Mouse (Mus musculus) right cerebral cortex, postnatal 25 days (tissue): ENCODE measurements around the gene Spata31d1a.
A peak's percentile ranks its signal among the peaks of the same experiment; 100 is the strongest.
"Not testable (repeated sequence)": the region's sequence is repeated elsewhere in the genome, so short reads cannot be mapped to it uniquely, and the experiment has no call there.

Experiments
- DNase-seq: peaks from one replicate; pipeline ENCODE4 v3.0.0; 2022

Gene Spata31d1a

DNA sequence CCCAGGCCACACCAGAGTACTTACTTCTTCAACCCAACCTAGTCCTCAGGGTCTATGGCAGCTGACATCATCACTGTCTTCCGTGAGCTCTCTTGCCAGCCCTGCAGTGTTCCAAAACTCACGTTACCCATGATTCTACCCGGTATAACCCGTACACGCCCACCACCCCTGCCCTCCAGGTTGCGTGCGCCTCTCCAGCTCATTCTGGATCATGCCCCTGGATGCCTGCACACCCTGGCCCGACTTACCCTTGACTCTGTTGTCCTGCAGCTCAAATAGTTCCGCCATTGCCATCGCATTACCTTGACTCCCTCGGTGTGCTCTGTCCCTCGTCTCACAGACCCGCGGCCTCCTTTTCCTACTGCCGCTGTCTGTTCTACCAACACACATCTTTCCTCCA, at the start of gene Spata31d1a:
Spata31d1a (minus strand) TSS at position 101 of the 400 bp plus-strand sequence.
- no peak for DNase-seq

DNA sequence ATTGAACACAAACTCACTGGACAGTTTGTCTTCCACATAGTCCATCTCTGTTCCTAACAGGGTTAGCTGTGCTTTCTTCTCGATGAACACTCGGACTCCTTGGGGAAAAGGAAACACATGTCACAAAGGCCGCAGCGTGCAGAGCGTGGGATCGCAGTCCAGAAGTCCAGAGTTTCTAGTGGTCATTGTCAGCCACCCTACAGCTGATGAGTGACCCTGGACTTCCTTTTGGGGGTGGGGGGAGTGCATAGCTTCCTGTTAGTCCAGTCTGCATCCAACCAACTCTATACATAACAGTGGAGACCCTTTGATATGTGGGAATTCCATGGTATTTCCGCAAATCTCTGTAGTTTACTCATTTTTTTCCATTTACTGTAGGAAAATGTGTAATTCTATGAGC, 46.8 kb upstream of the Spata31d1a start:
- DNase-seq, result no peak

DNA sequence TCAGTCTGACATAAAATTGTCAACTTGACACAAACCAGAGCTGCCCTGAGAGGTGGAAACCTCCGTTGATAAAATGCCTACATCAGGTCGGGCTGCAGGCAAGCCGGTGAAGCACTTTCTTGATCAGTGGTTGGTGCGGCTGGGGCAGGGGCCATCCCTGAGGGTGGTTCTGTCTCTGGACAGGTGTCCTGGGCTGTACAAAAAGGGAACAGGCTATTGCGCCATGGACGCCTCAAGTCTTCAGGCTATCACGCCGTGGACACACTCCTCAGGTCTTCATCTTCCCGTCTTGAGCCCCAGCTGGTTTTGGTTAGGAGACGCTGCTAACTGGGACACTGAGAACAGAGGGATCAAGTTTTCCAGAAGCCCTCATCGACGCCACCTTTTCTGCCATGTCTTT, 40.2 kb upstream of the Spata31d1a start:
- no peak for DNase-seq

DNA sequence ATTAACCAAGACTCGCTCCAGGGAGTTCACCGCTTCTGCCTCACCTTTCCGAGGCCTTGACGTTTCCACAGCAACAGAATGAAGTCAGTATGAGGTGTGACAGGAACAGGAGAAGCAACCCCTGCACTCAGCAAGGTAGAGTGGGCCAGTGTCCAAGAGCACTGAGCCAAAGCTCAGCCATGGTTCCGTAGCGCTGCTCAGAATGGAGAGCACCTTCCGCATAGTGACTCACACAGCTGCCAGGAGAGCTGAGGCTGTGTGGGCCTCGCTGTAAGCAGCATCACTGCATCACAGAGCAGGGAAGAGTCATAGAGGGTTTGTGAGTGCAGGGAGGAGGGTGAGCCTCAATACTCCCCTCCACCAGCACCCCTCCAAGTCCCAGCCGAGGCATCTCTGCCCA, 36.6 kb upstream of the Spata31d1a start, which contains the start of gene 1700014D04Rik:
1700014D04Rik (minus strand) TSS at position 42 of the 400 bp plus-strand sequence.
- DNase-seq, result peak; percentile 71

DNA sequence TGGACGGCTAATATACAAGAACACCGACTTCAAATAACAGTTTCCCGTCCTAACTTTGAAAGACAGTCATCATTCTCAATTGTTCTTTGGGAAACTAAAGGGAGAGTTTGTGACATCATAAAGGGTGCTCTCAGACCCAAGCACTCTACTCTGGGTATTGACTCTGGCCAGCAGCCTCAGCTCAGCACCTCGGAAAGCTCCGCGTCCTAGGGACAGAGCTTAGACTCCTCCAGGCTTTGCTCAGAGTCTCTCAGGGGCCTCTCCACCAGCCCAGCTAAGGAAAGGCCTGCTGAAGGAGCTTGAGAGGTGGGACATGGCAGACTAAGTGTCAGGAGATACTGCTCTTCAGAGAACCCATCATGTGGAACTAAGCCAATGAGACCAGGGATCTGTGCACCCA, 36.0 kb upstream of the Spata31d1a start:
- no peak for DNase-seq

DNA sequence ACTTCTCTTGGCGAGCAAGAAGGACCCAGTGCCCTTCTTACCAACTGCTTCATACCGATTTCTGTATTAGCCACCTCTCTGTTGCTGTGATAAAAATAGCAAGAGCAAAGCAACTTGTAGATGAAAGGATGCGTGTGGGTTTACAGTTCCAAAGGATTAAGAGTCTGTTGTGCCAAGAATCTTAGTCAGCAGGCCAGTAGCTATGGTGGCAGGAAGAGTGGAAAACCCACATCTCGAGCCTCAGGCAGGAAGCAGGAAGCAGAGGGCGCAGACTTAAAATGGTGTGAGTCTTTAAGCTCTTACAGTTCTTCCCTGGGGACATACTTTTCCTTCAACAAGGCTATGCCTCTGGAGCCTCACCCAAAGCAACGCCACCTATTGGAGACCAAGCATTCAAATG, 35.3 kb upstream of the Spata31d1a start:
- no peak for DNase-seq

DNA sequence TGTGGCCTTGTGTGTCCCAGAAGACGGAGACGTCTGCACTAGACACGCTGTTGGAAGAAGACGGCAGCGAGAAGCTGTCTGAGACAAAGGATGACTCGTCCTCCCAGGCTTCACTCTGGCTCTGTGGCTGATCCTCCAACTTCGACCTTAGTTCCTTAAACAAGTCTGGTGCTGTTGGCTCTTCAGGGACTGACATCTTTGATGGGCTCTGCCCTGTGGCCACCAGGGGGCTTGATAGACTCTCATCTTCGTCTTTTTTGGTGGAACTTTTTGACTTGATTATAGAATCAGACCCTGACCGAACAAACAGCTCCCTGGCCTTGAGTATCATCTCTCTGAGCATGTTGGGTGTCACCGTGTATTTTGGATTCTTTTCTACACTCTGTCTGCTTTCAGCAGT, 31.6 kb upstream of the Spata31d1a start:
- no peak for DNase-seq

DNA sequence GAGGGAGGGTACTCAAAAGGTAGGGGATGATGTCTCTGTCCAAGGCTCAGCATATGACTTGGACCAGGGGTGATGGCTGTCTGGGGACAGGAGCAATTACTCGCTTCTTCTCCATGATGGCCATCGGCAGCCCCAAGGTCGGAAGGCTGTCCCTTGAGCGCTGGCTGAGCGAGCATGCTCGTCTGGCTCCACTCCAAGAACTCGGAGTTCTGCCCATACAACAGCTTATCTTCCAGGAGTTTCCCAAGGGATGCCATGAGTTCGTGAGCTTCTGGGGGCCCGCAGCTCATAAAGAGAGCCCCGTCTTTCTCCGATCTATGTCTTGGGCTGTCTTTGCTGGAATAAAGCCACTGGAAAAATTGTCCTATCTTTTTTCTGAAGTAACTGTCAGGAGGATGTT, 31.0 kb upstream of the Spata31d1a start:
- DNase-seq, result no peak

DNA sequence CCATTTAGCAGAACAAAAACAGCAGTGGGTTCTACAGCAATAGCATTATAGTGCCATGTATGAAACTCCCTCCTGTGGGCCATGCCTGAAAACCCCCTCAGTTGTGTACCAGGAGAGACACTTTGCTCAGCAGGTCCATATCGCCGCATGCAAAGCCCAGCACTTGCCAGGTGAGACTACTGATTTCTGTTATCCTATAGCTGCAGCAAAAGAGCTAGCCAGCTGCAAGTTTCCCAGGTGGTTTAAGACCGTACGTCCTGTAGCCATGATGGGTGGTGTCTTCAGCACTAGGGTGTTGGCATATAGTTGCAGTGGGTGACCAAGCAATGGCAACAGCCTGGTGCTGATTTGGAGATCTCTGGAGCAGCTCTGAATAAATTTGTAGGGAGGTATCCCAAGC, 29.3 kb upstream of the Spata31d1a start:
- DNase-seq, result no peak

DNA sequence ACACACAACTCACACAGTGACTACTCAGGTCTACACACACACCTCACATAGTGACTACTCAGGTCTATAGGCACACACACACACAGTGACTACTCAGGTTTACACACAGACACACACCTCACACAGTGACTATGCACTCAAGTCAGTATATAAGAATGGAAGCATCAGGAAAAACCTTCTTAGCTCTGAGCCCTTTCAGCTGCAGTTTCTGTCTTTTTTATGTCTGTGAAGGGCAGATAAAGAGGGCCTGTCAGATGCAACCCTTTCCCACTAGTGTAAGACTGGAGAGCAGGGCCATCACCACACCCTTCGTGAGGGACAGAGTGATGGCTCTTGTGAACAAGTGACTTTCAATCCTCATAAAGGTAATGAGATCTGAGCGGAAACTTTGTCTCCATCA, 28.3 kb upstream of the Spata31d1a start:
- no peak for DNase-seq

DNA sequence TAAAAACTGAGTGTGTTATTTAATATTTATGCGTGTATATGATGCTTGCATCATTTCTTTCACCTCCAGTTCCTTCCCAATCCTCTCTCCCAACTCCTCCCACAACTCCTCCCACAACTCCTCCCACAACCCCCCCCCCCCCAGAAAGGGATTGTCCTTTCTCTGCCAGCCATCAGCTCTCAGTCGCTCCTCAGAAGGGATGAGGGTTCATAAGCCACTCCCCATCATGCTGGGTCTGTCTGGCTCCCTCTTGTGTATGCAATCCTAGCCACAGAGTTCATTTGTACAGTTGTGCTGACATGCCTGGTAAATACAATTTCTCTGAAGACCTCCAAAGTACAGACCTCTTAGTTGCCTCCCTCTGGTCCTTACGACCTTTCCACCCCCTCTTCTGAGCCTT, 25.1 kb upstream of the Spata31d1a start:
- no peak for DNase-seq

DNA sequence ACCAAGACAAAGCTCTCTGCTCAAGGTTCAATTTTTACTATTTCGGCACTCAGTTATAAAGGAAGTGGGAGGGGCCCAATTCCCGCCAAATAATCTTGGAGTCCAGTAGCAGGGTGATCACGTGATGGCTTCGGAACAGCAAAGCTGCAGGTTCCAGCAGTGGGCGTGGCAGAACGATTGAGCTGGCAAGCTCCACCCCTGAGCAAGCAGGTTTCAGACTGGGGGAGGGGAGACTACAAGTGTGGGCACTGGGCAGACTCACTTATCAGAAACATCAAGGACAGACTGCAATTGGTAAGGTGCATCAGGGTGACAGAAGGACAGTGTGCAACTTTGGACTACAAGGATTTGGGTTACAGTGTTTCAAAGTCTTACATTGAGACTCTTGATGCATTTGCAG, 24.2 kb upstream of the Spata31d1a start:
- not testable (repeated sequence) for DNase-seq

DNA sequence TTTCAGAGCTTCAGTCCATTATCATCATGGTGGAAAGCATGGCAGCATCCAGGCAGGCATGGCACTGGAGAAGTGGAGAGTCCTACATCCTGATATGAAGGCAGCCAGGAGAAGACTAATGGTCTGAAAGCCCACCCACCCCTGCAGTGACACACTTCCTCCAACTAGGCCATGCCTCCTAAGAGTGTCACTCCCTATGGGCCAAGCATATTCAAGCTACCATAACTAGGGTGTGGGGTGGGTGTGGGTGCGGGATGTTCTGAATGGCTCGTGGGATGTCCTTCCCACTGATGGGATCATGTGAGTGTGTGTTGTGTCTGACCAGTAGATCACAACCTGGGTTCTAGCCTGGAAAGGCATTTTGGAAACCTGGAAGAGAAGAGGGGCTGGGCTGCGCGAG, 23.8 kb upstream of the Spata31d1a start:
- no peak for DNase-seq

DNA sequence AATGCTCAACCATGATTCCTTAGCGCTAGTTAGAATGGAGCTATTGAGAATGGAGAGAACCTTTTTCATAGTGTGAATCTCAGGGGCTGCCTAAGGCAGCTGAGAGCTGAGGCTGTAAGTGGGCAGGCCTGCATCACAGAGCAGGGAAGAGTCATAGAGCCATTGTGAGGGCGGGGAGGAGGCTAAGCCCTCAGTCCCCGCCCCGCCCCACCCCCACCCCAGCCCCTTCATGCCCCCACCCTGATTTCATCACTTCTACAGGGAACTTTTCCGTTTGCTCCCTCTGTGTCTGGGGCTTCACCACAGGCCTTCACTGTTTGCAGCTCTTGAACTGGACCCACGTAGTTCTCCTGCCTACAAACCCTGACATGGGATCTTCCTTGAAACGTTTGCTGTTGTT, 21.5 kb upstream of the Spata31d1a start, which contains the start of gene Spata31d1d:
Spata31d1d (minus strand) TSS at position 101 of the 400 bp plus-strand sequence.
- DNase-seq, result no peak

DNA sequence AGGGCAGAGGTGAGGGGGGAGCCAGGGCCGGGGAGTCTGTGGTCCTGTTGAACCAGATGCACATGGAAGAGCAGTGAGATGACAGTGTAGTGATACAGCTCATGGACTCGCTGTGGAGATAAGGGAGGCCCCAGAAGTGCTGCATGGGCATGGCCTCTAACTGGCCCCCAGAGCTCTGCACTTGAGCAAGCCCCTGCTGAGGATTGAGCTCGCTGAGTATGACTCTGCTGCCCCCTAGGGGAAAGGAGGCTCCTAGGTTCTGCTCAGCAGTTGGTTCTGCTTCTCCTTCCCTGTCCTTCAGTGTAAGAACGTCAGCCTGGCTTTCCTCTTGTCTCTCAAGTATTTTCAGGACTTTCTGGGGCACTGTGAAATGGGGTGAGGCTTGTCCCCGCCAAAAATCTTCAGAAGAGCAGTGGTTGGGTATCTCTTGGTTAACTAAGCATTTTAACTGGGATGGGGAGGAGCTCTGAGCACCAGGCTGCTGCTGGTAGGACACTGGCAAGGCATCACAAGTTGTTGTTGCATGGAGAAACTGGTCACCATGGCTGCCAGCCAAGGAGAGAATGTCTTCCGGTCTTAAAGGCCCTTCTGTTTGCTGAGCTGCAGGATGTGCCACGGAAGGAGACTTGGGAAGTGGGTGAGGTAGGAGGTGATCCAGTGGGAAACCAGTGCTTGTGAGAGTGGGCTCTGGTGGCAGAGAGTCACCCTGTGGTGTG, 18.4 kb upstream of the Spata31d1a start:
- DNase-seq, result peak; percentile 83

DNA sequence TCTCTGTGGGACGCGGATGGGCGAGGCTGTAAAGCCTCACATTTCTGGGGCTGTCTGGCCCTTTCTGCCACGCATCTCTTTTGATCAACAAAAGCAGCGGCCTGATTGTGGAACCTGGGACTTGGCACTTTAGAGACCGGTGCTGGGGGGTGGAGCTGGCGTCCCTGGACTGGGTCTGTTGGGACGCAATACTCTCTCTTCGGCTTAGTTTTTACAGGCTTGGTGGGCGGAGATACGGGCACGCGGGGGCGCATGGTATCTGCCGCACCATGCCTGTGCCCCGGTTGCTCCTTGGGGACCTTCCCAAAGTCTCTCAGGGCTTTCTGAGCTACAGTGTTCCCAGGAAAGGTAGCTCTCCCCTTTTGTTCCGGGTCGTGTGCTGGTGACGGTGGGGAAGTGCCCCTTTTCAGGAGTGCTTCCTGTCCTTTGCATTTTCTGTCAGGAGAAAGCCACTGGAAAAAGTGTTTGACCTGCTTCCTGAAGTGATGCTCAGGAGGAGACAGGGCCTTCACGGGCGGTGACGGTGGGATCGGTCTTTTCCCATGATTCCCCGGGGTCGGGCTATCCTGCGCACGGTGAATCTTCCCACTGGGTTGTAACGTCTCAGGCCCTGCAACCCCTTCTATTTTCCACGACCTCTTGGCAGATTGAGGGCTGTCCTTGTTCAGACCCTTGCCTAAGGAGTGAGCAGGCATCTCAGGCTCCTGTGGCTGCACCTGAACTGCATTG, 16.2 kb upstream of the Spata31d1a start:
- no peak for DNase-seq

DNA sequence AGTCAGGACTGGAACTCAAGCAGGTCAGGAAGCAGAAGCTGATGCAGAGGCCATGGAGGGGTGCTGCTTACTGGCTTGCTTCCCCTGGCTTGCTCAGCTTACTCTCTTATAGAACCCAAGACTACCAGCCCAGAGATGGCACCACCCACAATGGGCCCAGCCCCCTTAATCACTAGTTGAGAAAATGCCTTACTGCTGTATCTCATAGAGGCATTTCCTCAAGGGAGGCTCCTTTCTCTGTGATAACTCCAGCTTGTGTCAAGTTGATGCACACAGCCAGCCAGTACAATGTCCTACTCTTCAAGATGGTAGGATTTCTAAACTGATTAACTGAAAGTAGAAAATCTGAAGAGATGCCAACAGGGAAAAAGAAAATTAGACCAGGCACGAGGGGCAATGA, 12.0 kb upstream of the Spata31d1a start:
- not testable (repeated sequence) for DNase-seq

DNA sequence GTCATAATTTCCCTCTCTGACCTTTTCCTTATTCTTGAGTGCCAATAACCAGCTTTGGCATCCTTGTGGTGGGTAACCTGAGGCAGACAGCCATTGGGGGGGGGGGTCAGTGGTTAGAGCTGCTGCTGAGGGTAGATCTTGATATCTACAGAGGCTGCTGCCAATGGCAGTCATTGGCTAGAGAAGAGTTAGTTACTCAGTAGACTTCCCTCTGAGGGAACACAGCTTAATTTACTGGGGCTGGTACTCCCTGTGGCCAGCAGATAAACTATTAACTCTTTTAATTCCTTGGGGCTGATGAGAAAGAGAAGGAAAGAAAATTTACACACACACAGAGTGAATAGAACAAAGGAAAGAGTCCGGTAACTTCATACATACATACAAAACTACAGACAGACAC, 9.3 kb upstream of the Spata31d1a start:
- no peak for DNase-seq

DNA sequence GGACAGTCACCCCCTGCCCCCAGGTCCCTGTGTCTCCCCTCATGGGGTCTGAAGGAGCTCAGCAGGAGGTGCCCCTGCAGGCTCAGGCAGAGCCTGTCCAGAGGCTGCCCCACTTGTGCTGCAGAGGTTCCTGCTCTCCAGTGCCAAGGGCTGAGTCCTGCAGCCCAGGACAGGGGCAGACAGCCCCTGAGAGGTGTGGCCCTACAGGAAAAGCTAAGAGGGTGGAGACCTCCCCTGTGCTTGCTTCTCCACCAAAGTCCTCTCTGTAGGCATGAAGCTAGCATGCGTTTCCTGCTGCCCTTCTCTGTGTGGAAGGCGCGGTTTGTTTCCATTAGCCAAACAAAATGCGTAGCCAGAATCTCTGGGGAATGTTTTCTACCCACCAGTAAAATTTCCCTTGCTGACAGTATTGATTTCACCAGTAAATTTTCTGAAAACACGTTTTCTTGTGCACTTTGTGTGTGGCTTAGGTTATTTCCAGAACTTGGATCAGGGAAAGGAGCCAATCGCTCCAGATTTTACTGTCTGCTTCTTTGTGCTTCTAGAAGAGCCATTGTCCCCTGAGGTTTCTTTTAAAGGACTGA, 8.8 kb upstream of the Spata31d1a start:
- DNase-seq, result not testable (repeated sequence)

DNA sequence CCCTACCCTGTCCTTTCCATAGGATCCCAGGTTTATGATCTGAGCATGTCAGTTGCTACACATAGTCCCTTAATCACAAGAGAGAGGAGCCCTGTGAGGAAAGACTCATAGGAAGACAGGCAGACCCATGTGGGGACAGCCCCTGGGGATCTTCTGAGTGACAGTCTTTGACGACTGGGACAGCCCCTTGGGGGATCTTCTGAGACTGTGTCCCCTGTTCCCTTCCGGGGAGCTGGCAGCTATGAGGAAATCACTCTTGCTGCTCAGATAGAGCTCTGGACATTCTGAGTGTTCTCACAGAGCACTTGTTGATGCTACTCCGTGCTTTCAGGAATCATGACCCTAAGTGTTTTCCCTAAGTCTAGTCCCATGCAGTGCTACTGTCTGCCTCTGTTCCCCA, 3.6 kb upstream of the Spata31d1a start:
- no peak for DNase-seq

DNA sequence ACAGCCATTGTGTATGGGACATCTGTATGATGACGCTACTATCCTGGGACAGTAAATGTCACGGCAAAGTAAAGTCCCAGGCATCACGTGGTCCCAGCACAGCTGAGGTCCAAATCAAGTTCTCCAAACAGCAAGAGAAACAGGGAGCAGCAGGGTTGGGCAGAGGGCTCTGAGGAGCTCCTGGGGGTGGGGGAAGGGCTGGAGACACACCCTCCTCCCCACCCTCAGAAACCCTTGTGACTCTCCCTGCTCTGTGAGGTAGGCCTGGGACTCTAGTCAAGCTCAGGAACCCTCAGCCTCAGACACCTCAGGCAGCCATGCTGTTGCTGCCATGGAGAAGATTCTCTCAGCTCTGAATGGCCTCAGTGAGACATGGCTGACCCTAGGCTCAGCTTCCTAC, 1.9 kb upstream of the Spata31d1a start, which contains the start of gene Spata31d1b:
Spata31d1b (plus strand) TSS at position 301 of the 400 bp plus-strand sequence.
- DNase-seq, result not testable (repeated sequence)

DNA sequence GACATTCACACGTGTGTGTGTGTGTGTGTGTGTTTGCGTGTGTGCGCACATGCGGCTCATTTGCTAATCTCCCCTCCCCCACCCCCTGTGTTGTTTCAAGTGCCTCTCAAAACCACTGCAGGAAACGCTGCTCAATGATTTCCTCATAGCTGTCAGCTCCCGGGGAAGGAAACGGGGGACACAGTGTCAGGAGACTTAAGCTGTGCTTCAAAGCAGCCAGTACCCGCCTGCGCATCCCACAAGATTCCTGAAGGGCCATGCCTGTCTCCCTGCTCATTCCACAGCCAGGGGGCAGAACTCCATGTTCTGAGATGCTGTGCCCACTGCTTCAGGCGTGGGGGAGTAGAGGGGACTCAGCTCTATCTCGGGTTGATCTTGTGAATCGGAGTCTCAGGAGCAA, 5.6 kb downstream of the Spata31d1a start:
- no peak for DNase-seq

DNA sequence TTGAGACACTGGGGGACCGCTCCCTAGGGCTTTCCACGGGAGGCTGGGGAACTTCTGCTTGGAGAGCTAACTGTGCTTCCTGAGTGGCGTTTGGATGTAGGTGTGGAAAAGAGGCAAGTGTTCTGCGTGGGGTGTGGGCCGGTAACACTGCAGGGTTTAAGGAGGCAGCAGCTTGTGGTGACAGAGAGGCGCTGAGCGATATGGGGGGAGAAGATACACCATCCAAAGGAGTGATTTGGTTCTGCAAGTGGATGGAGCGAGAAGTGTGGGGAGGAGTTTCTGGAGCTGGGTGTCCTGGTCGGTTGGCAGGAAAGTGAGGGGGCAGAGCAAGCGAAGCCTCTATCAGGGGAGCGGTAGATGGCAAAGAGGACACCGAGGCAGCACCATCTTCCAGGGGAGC, 6.6 kb downstream of the Spata31d1a start:
- peak; percentile 43 for DNase-seq

DNA sequence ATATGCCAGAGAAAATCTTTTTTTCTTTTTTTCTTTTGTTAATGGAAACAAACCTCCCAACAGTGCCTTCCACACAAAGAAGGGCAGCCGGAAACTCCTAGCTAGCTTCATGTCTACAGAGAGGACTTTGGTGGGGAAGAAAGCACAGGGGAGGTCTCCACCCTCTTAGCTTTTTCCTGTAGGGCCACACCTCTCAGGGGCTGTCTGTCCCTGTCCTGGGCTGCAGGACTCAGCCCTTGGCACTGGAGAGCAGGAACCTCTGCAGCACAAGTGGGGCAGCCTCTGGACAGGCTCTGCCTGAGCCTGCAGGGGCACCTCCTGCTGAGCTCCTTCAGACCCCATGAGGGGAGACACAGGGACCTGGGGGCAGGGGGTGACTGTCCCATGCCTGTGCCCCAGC, 10.0 kb downstream of the Spata31d1a start:
- not testable (repeated sequence) for DNase-seq
